Mouse (Mus musculus): ENCODE results near the gene Nxpe5.
A peak's percentile ranks its signal among the peaks of the same experiment; 100 is the strongest.

Nxpe5 gene

GRCm38 (mm10) chr5:138275216-138276050 lies 49.7 kb downstream of the Nxpe5 start:
- no peak for DNase-seq (ENCODE audit: low spot score in 2 of 2)

GRCm38 (mm10) chr5:138277994-138278393 lies 52.3 kb downstream of the Nxpe5 start:
- no peak for DNase-seq (ENCODE audit: low spot score in 2 of 2)

GRCm38 (mm10) chr5:138279585-138280424 lies 54.1 kb downstream of the Nxpe5 start, which contains the start of the genes Gm43720, Gpc2 and Stag3:
Gm43720 (minus strand) TSS chr5:138279958.
Gpc2 (minus strand) TSS chr5:138280005.
Stag3 (plus strand) TSS chr5:138280240.
- DNase-seq (ENCODE audit: low spot score in 2 of 2), result peak; percentile 58 to 64

- DNase-seq (ENCODE audit: low spot score in 2 of 2), result no peak
Observed at GRCm38 (mm10) chr5:138280425-138280768, 54.7 kb downstream of the Nxpe5 start.

- no peak for DNase-seq (ENCODE audit: low spot score in 2 of 2)
Observed at GRCm38 (mm10) chr5:138280829-138281228, 55.1 kb downstream of the Nxpe5 start.

GRCm38 (mm10) chr5:138281798-138282197 lies 56.1 kb downstream of the Nxpe5 start:
- DNase-seq (ENCODE audit: low spot score in 2 of 2), result no peak

GRCm38 (mm10) chr5:138283540-138283939 lies 57.8 kb downstream of the Nxpe5 start:
- no peak for DNase-seq (ENCODE audit: low spot score in 2 of 2)

- no peak for DNase-seq (ENCODE audit: low spot score in 2 of 2)
Observed at GRCm38 (mm10) chr5:138287861-138288260, 62.2 kb downstream of the Nxpe5 start.

- no peak for DNase-seq (ENCODE audit: low spot score in 2 of 2)
Observed at GRCm38 (mm10) chr5:138291638-138292037, 65.9 kb downstream of the Nxpe5 start.

- DNase-seq (ENCODE audit: low spot score in 2 of 2), result no peak
Observed at GRCm38 (mm10) chr5:138294158-138294557, 68.5 kb downstream of the Nxpe5 start.

- DNase-seq (ENCODE audit: low spot score in 2 of 2), result no peak
Observed at GRCm38 (mm10) chr5:138299613-138300012, 73.9 kb downstream of the Nxpe5 start.
